Mouse (Mus musculus) embryonic facial prominence, embryonic 14.5 days (tissue): ENCODE measurements around the gene Zfp365. TPM values are rescaled to one million over a fixed set of nuclear protein-coding genes. Genes with fewer than 3 reads are reported as not detected.

Source experiments
- ATAC-seq: fragments of 200-750 bp; cut with Nextera tagmentation; 2 replicates; pipeline ENCODE4 v1.8.0; 2017; ENCODE audit warnings: low read depth, moderate number of reproducible peaks, moderate TSS enrichment
- DNase-seq: peaks from one replicate; pipeline ENCODE4 v3.0.0-alpha.2; 2015; ENCODE audit warnings: low spot score
- H3K27ac ChIP-seq: fragments of 300-500 bp; sonication (generic); replicated peaks from 2 replicates; pipeline ENCODE4 v1.5.1; 2014; ENCODE audit warnings: low read depth, mild to moderate bottlenecking, low read length, moderate library complexity
- H3K27me3 ChIP-seq: fragments of 300-500 bp; sonication (generic); replicated peaks from 2 replicates; pipeline ENCODE4 v1.6.1; 2014; ENCODE audit warnings: low read length; ENCODE audit not compliant: control insufficient read depth, insufficient read depth
- H3K36me3 ChIP-seq: fragments of 300-500 bp; sonication (generic); 2 replicates; pipeline ENCODE4 v1.6.1; 2014; ENCODE audit warnings: low read length, mixed read lengths; ENCODE audit not compliant: control insufficient read depth, insufficient read depth
- H3K4me1 ChIP-seq: fragments of 300-500 bp; sonication (generic); 2 replicates; pipeline ENCODE4 v1.6.1; 2014; ENCODE audit warnings: antibody characterized with exemption, low read length; ENCODE audit not compliant: control insufficient read depth, insufficient read depth
- H3K4me2 ChIP-seq: fragments of 300-500 bp; sonication (generic); 2 replicates; pipeline ENCODE4 v1.6.1; 2014; ENCODE audit warnings: low read depth, mild to moderate bottlenecking, low read length, moderate library complexity, mixed read lengths
- H3K4me3 ChIP-seq: fragments of 300-500 bp; sonication (generic); 2 replicates; pipeline ENCODE4 v1.5.1; 2014; ENCODE audit warnings: low read depth, mild to moderate bottlenecking, low read length
- H3K9ac ChIP-seq: fragments of 300-500 bp; sonication (generic); 2 replicates; pipeline ENCODE4 v1.6.1; 2014; ENCODE audit warnings: low read depth, mild to moderate bottlenecking, low read length, moderate library complexity, mixed read lengths
- H3K9me3 ChIP-seq: fragments of 300-500 bp; sonication (generic); 2 replicates; pipeline ENCODE4 v1.6.1; 2016; ENCODE audit warnings: low read length; ENCODE audit not compliant: control insufficient read depth
- WGBS: fragments of 180-500 bp; shearing (Covaris S2); extraction: QIAGEN DNeasy Blood & Tissue Kit; methylation state at CpG from one replicate; pipeline ENCODE4 v1.1.7; 2014; 5-methylcytosine and 5-hydroxymethylcytosine counted together
- polyA plus RNA-seq: library from polyadenylated mRNA; unstranded; fragments of >200 nt; fragmentation: Nextera tagmentation; extraction: Ambion mirVana; gene quantifications from 2 replicates; pipeline ENCODE4 v1.2.1, GENCODE M21; 2014

Zfp365 gene
- polyA plus RNA-seq, 1 experiment from 2014 or later: 1.8 TPM

DNA sequence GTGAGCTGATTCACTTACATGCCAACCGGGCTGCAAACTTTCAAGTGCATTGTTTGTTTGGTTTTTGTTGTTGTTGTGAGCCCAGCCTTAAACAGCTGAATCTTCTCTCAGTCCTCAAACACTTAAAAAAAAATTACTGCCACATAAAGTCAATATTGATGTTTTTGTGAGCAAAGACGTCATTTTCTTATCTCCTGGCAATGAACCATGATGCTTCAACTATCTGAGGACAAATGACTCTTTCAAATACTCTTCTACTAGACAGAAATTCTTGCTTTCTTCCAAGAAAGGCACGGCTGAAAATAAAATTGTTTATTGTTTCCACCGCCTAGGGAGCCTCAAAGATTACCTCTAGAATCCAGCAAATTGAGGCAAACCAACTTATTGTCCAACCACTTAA lies 24.5 kb upstream of the Zfp365 start:
- 0 out of 2 replicates have a peak, but pooled peaks cover 6% of the 10 kb centered on the region for H3K9me3 ChIP-seq
- 67% methylated on average over 4 of the region's 4 CpGs for WGBS
- no peaks in the 10 kb centered on the region for H3K4me1 ChIP-seq
- DNase-seq: no peak
- H3K4me3 ChIP-seq: no peak overlapping the region
- H3K36me3 ChIP-seq: no peaks in the 10 kb centered on the region
- no peaks in the 10 kb centered on the region for H3K27me3 ChIP-seq
- no peak for ATAC-seq
- H3K4me2 ChIP-seq: no peak overlapping the region
- H3K27ac ChIP-seq: no peak overlapping the region
- no peak overlapping the region for H3K9ac ChIP-seq

DNA sequence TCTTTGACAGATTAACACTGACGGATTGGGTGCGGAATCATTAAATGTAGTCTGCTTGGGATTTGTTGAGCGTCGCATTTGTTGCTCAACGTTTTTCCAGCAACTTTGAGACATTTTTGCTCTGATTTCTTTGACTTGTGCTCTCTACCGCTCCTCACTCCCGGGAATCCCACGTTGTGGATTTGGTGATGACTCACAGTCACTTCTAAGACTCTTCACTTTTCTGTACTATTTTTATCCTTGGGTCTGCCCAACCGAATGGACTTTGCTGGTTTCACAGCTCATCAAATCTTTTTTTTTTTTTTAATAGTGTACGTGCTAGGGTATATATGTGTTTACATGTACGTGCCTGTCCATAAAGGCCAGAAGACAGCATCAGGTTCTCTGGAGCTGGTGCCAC lies 20.3 kb upstream of the Zfp365 start:
- no peak for ATAC-seq
- WGBS: 86% methylated on average over 11 of the region's 11 CpGs

DNA sequence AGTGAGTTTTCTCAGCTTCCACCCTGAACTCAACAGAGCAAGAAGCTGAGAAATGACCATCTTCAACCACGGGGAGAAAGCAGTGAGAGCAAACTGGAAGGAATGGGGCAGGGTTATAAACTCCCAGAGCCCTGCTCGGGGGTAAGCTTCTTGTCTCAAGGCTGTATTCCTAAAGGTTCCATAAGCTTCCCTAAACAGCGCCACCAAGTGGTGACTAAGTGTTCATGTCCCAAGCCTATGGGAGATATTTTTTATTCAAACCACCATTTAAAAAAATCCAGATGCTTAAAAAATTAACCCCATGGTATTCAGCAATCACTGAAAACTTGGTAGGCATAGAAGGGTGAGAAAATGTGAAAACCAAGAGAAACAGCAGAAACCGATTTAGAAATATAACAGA lies 18.9 kb upstream of the Zfp365 start:
- Histone ChIP-seq H3K36me3 (no peaks in the 10 kb centered on the region), H3K9ac (no peak overlapping the region), H3K27me3 (no peaks in the 10 kb centered on the region), H3K4me2 (no peak overlapping the region), H3K27ac (no peak overlapping the region), H3K9me3 (0 out of 2 replicates have a peak, but pooled peaks cover 6% of the 10 kb centered on the region), H3K4me3 (no peak overlapping the region), H3K4me1 (no peaks in the 10 kb centered on the region)
- ATAC-seq (no peak), DNase-seq (no peak)
- WGBS: 82% methylated on average over 4 of the region's 4 CpGs

More for the DNA sequence above, 20.3 kb upstream of the Zfp365 start:
- DNase-seq: no peak
- Histone ChIP-seq H3K4me1 (no peaks in the 10 kb centered on the region), H3K27ac (no peak overlapping the region), H3K9me3 (0 out of 2 replicates have a peak, but pooled peaks cover 6% of the 10 kb centered on the region), H3K4me3 (no peak overlapping the region), H3K4me2 (no peak overlapping the region), H3K36me3 (no peaks in the 10 kb centered on the region), H3K27me3 (no peaks in the 10 kb centered on the region), H3K9ac (no peak overlapping the region)

DNA sequence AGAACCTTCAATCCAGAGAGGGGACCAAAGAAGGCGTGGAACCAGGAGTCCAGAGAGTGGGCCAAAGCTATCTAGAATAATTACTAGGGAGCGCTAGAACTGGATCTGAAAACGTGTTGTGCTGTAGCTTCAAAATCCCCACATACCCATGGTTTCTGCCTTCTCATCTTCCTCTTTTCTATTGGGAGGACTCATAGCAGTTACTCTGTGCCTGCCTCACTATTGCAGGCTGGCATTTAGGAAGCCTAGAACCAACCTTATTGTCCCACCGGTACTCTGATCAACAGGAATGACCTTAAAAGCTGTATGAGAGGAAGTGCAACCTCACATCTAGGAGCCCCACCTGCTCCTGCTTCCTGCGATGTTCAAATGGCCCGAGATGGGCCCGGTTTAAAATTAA lies 16.1 kb upstream of the Zfp365 start:
- DNase-seq (no peak), ATAC-seq (no peak)
- Histone ChIP-seq H3K36me3 (no peaks in the 10 kb centered on the region), H3K9ac (no peak overlapping the region), H3K27ac (no peak overlapping the region), H3K4me3 (no peak overlapping the region), H3K4me1 (no peaks in the 10 kb centered on the region), H3K27me3 (no peaks in the 10 kb centered on the region), H3K9me3 (0 out of 2 replicates have a peak, but pooled peaks cover 10% of the 10 kb centered on the region), H3K4me2 (no peak overlapping the region)
- 82% methylated on average over 7 of the region's 7 CpGs for WGBS

DNA sequence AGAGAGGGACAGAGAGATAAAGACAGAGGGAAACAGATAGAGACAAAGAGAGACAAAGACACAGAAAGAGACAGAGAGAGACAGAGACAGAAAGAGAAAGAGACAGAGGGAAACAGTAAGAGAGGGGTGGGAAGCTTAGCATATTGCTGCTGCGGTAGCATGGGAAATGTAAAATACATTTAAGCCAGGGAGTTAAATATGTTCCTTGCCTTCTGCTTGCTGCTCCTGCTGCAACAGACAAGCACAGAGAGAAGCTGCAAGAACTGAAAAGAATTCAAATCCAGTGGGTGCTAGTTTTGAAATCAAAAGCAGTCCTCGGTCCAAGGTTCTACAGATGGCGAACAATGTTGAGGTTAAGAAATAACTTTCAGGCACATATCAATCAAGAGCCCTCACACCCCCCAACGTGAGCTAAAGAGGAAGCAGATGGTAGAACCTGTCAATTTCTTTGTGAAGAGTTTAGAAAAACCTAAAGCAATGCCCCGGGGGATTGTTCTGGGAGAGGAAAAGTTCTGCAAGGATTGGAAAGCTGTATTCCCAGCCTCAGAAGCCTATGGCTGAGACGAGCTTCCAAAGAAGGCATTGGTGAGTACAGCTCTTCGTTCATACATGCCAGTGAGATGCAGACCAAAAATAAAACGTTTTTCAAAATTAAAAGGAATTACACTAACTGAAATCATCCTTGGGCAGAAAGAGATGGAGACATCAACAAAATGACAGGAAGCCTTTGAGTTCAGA lies 15.4 kb upstream of the Zfp365 start:
- Histone ChIP-seq H3K9me3 (0 out of 2 replicates have a peak, but pooled peaks cover 10% of the 10 kb centered on the region), H3K27ac (no peak overlapping the region), H3K4me3 (no peak overlapping the region), H3K4me1 (no peaks in the 10 kb centered on the region), H3K4me2 (no peak overlapping the region), H3K9ac (no peak overlapping the region), H3K27me3 (no peaks in the 10 kb centered on the region), H3K36me3 (no peaks in the 10 kb centered on the region)
- no peak for ATAC-seq
- 48% methylated on average over 8 of the region's 8 CpGs for WGBS
- DNase-seq: no peak

DNA sequence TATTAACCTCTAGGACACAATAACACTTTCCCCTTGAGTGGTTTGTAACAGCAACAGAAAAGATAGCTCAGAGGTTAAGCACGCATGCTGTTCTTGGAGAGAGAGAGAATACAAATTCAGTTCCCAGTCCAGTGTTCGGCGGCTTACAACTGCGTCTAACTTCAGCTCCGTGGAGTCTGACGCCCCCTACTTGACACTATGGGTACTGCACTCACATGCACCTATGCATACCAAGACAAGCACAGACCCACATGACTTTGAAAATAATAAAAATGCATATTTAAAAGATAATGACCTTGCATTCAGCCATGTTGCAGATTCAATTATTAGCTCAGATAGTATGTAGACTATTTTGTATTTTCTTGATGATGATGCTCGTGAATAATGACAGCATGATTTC lies 11.6 kb upstream of the Zfp365 start:
- 52% methylated on average over 7 of the region's 7 CpGs for WGBS
- Histone ChIP-seq H3K4me1 (no peaks in the 10 kb centered on the region), H3K9me3 (0 out of 2 replicates have a peak, but pooled peaks cover 5% of the 10 kb centered on the region), H3K4me3 (no peak overlapping the region), H3K27ac (no peak overlapping the region), H3K4me2 (no peak overlapping the region), H3K27me3 (no peaks in the 10 kb centered on the region), H3K9ac (no peak overlapping the region), H3K36me3 (no peaks in the 10 kb centered on the region)
- DNase-seq (no peak), ATAC-seq (no peak)

DNA sequence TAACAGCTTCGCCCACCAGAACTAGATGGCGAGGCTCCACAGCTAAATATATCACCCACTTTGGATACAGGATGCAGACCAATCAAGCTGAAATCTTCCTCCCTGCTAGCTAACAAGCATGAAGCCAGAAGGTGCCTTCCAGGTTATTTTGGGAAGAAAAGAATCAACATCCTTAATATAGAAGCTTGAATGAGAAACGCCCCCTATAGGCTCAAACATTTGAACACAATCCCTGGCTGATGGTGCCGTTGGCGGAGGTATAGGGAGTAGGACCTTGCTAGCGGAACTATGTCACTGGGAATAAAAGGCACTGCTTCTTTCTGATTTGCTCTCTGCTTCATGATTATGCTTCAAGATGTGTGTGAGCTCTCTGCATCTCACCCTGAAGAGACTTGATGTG lies 9.3 kb upstream of the Zfp365 start:
- Histone ChIP-seq H3K27ac (no peak overlapping the region), H3K9me3 (0 out of 2 replicates have a peak, but pooled peaks cover 5% of the 10 kb centered on the region), H3K4me3 (no peak overlapping the region), H3K27me3 (no peaks in the 10 kb centered on the region), H3K4me2 (no peak overlapping the region), H3K9ac (no peak overlapping the region), H3K4me1 (no peaks in the 10 kb centered on the region), H3K36me3 (no peaks in the 10 kb centered on the region)
- ATAC-seq (no peak), DNase-seq (no peak)
- WGBS: 93% methylated on average over 6 of the region's 6 CpGs

DNA sequence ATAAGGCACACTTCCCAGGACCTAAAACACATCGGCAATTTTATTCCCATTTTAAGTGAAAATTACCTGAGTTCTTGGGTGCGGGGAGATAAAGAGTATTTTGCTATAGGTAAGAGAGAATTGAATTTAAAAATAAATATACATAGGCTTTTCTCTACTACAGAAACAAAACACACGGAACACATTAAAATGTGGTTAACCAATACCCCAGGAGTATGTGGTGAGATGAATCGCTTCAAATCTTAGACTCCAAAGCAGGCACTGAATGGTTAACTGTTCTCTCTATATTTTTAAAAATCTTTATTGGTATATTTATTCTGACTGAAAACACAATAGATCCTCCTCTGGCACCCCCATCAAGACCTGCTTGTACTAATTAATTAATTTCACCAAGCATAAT lies 7.2 kb upstream of the Zfp365 start:
- no peaks in the 10 kb centered on the region for H3K36me3 ChIP-seq
- H3K27me3 ChIP-seq: no peaks in the 10 kb centered on the region
- no peaks in the 10 kb centered on the region for H3K4me1 ChIP-seq
- 73% methylated on average over 4 of the region's 4 CpGs for WGBS
- ATAC-seq (no peak), DNase-seq (no peak)
- no peak overlapping the region for H3K9ac ChIP-seq
- no peak overlapping the region for H3K4me3 ChIP-seq
- H3K4me2 ChIP-seq: no peak overlapping the region
- peaks cover 13% of the 10 kb centered on the region; the same call in 1 of the 2 replicates for H3K9me3 ChIP-seq
- H3K27ac ChIP-seq: no peak overlapping the region
